Mouse (Mus musculus) MEL (cell line): Measurements from ENCODE around the gene Bri3bp.

Experiments
- CTCF ChIP-seq, 3 experiments: IDR thresholded peaks in 2 of 3; conservative IDR thresholded peaks in 1 of 3; 2 replicates each; pipeline ENCODE4 v1.5.1; 2011 to 2012; ENCODE audit warnings: low read length in 3 of 3, low read depth in 2 of 3, mild to moderate bottlenecking in 2 of 3, improper control_type of control experiment in 1 of 3, inconsistent platforms in 1 of 3, mixed read lengths in 1 of 3, moderate library complexity in 1 of 3; ENCODE audit not compliant: control insufficient read depth in 1 of 3, insufficient read depth in 1 of 3, poor library complexity in 1 of 3, severe bottlenecking in 1 of 3
- EP300 ChIP-seq, 2 experiments: IDR thresholded peaks; 2 replicates each; pipeline ENCODE4 v1.6.1; 2011; ENCODE audit warnings: improper control_type of control experiment in 2 of 2, low read length in 2 of 2, low read depth in 1 of 2, mild to moderate bottlenecking in 1 of 2
- MXI1 ChIP-seq: IDR thresholded peaks from 2 replicates; pipeline ENCODE4 v1.6.1; 2011; ENCODE audit warnings: mild to moderate bottlenecking, low read depth, low read length, improper control_type of control experiment
- NELFE ChIP-seq: IDR thresholded peaks from 2 replicates; pipeline ENCODE4 v1.6.1; 2011; ENCODE audit warnings: low read depth, low read length, improper control_type of control experiment
- POLR2AphosphoS5 ChIP-seq: IDR thresholded peaks from 2 replicates; pipeline ENCODE4 v1.6.1; 2012; ENCODE audit warnings: low read depth, borderline replicate concordance, mild to moderate bottlenecking, inconsistent platforms, low read length, moderate library complexity, mixed read lengths
- SIN3A ChIP-seq: IDR thresholded peaks from 2 replicates; pipeline ENCODE4 v1.6.1; 2012; ENCODE audit warnings: low read length, improper control_type of control experiment, inconsistent platforms
- UBTF ChIP-seq: IDR thresholded peaks from 2 replicates; pipeline ENCODE4 v1.6.1; 2012; ENCODE audit warnings: low read depth, mild to moderate bottlenecking, inconsistent platforms, low read length, improper control_type of control experiment, moderate library complexity, borderline replicate concordance; ENCODE audit not compliant: insufficient read depth

DNA sequence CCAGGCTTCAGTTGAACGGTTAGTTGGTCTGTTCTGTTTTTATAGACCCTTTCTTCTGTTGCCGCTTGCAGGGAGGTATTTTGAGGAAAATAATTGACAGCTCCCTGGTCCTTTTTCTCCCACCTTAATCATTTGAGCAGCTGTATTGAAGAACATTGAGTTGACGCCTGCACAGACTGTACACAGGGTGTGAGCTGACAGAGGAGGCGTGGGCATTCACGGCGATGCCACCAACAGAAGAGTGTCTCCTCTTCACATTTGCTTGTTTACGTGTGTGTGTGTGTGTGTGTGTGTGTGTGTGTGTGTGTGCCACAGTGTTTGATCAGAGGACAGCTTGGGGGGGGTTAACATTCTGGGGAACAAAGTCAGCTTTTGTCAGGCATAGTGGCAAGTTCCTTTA lies 5.0 kb downstream of the Bri3bp start:
- no peak for TF ChIP-seq NELFE
- no peak for TF ChIP-seq SIN3A
- no peak for TF ChIP-seq POLR2AphosphoS5
- no peak for TF ChIP-seq EP300 (IDR thresholded peaks at IDR 0.05; ENCODE audit: low read depth in 1 of 2, low read length in 2 of 2)
- TF ChIP-seq CTCF (IDR thresholded peaks at IDR 0.05 in 2 of 3, conservative IDR thresholded peaks at IDR 0.05 in 1 of 3; ENCODE audit: control insufficient read depth in 1 of 3, insufficient read depth in 1 of 3, low read depth in 2 of 3, low read length in 3 of 3, poor library complexity in 1 of 3, severe bottlenecking in 1 of 3): no peak
- no peak for TF ChIP-seq MXI1
- no peak for TF ChIP-seq UBTF
